Mouse (Mus musculus) MEL (cell line): Measurements from ENCODE around the gene Kcnj6. TPM values are rescaled to one million over a fixed set of nuclear protein-coding genes. Genes with fewer than 3 reads are reported as not detected.

Experiments used
- DNase-seq: peaks from one replicate; pipeline ENCODE4 v3.0.0; 2011; ENCODE audit warnings: low read depth, low spot score
- H3K27ac ChIP-seq: 2 replicates; pipeline ENCODE4 v1.5.1; 2012; ENCODE audit warnings: low read depth, mild to moderate bottlenecking, control low read depth, low read length, moderate library complexity; ENCODE audit not compliant: control insufficient read depth
- H3K27me3 ChIP-seq, 2 experiments: fragments of 150-350 bp in 1 of 2; sonication (generic) in 1 of 2; 2 replicates each; pipeline ENCODE4 v1.6.1; 2012; ENCODE audit warnings: low read length in 2 of 2, mild to moderate bottlenecking in 2 of 2, improper control_type of control experiment in 1 of 2, moderate library complexity in 1 of 2; ENCODE audit not compliant: insufficient read depth in 2 of 2, control insufficient read depth in 1 of 2
- H3K36me3 ChIP-seq, 2 experiments: 2 replicates each; pipeline ENCODE4 v1.6.1; 2012 to 2014; ENCODE audit warnings: low read length in 2 of 2, improper control_type of control experiment in 1 of 2, inconsistent platforms in 1 of 2, mild to moderate bottlenecking in 1 of 2; ENCODE audit not compliant: insufficient read depth in 2 of 2, control insufficient read depth in 1 of 2
- H3K4me1 ChIP-seq, 2 experiments: fragments of 150-350 bp in 1 of 2; sonication (generic) in 1 of 2; 2 replicates each; pipeline ENCODE4 v1.6.1; 2012; ENCODE audit warnings: low read length in 2 of 2, improper control_type of control experiment in 1 of 2, mild to moderate bottlenecking in 1 of 2; ENCODE audit not compliant: insufficient read depth in 2 of 2, control insufficient read depth in 1 of 2
- H3K4me3 ChIP-seq, 2 experiments: fragments of 150-350 bp in 1 of 2; sonication (generic) in 1 of 2; 2 replicates each; pipeline ENCODE4 v1.5.1; 2012; ENCODE audit warnings: low read depth in 2 of 2, low read length in 2 of 2, mild to moderate bottlenecking in 2 of 2, moderate library complexity in 2 of 2, control low read depth in 1 of 2, improper control_type of control experiment in 1 of 2; ENCODE audit not compliant: control insufficient read depth in 1 of 2, insufficient read depth in 1 of 2
- H3K79me2 ChIP-seq: 2 replicates; pipeline ENCODE4 v1.6.1; 2012; ENCODE audit warnings: mild to moderate bottlenecking, low read length, moderate library complexity; ENCODE audit not compliant: control insufficient read depth, poor library complexity, insufficient read depth
- H3K9ac ChIP-seq: 2 replicates; pipeline ENCODE4 v1.6.1; 2012; ENCODE audit warnings: low read depth, mild to moderate bottlenecking, control low read depth, low read length, moderate library complexity; ENCODE audit not compliant: control insufficient read depth, poor library complexity, severe bottlenecking
- H3K9me3 ChIP-seq: fragments of 150-350 bp; sonication (generic); replicated peaks from 2 replicates; pipeline ENCODE4 v1.6.1; 2012; ENCODE audit warnings: mild to moderate bottlenecking, low read length, improper control_type of control experiment, moderate library complexity; ENCODE audit not compliant: insufficient read depth
- E2F4 ChIP-seq: IDR thresholded peaks from 2 replicates; pipeline ENCODE4 v1.6.1; 2011; ENCODE audit warnings: low read depth, low read length, improper control_type of control experiment, borderline replicate concordance
- ELF1 ChIP-seq: IDR thresholded peaks from 2 replicates; pipeline ENCODE4 v1.6.1; 2014; ENCODE audit warnings: low read depth, mild to moderate bottlenecking, inconsistent platforms, low read length, improper control_type of control experiment, moderate library complexity
- GATA1 ChIP-seq: IDR thresholded peaks from 2 replicates; pipeline ENCODE4 v1.6.1; 2011; ENCODE audit warnings: low read depth, low read length, improper control_type of control experiment
- HCFC1 ChIP-seq: IDR thresholded peaks from 2 replicates; pipeline ENCODE4 v1.6.1; 2012; ENCODE audit warnings: low read depth, mild to moderate bottlenecking, inconsistent platforms, low read length, improper control_type of control experiment, moderate library complexity
- JUND ChIP-seq: IDR thresholded peaks from 2 replicates; pipeline ENCODE4 v1.6.1; 2011; ENCODE audit warnings: low read depth, mild to moderate bottlenecking, improper control_type of control experiment, low read length
- MAZ ChIP-seq: IDR thresholded peaks from 2 replicates; pipeline ENCODE4 v1.6.1; 2012; ENCODE audit warnings: low read depth, mild to moderate bottlenecking, inconsistent platforms, low read length, improper control_type of control experiment
- MYB ChIP-seq: IDR thresholded peaks from 2 replicates; pipeline ENCODE4 v1.6.1; 2011; ENCODE audit warnings: mild to moderate bottlenecking, low read depth, low read length, improper control_type of control experiment
- NRF1 ChIP-seq: IDR thresholded peaks from 2 replicates; pipeline ENCODE4 v1.6.1; 2014; ENCODE audit warnings: low read depth, mild to moderate bottlenecking, inconsistent platforms, low read length, improper control_type of control experiment, moderate library complexity; ENCODE audit not compliant: poor library complexity, insufficient read depth, severe bottlenecking
- RAD21 ChIP-seq: IDR thresholded peaks from 2 replicates; pipeline ENCODE4 v1.6.1; 2011; ENCODE audit warnings: mild to moderate bottlenecking, low read depth, low read length, improper control_type of control experiment
- SMC3 ChIP-seq: IDR thresholded peaks from 2 replicates; pipeline ENCODE4 v1.6.1; 2011; ENCODE audit warnings: low read depth, low read length, improper control_type of control experiment
- TBP ChIP-seq: IDR thresholded peaks from 2 replicates; pipeline ENCODE4 v1.8.0; 2011; ENCODE audit warnings: low read depth, low read length, improper control_type of control experiment
- TCF12 ChIP-seq: IDR thresholded peaks from 2 replicates; pipeline ENCODE4 v1.6.1; 2014; ENCODE audit warnings: low read depth, mild to moderate bottlenecking, inconsistent platforms, low read length, improper control_type of control experiment, moderate library complexity
- UBTF ChIP-seq: IDR thresholded peaks from 2 replicates; pipeline ENCODE4 v1.6.1; 2012; ENCODE audit warnings: low read depth, mild to moderate bottlenecking, inconsistent platforms, low read length, improper control_type of control experiment, moderate library complexity, borderline replicate concordance; ENCODE audit not compliant: insufficient read depth
- USF2 ChIP-seq, 2 experiments: IDR thresholded peaks; 2 replicates each; pipeline ENCODE4 v1.6.1; 2011 to 2012; ENCODE audit warnings: improper control_type of control experiment in 2 of 2, low read length in 2 of 2, borderline replicate concordance in 1 of 2, inconsistent platforms in 1 of 2, low read depth in 1 of 2, mild to moderate bottlenecking in 1 of 2; ENCODE audit not compliant: insufficient read depth in 1 of 2
- ZC3H11A ChIP-seq: IDR thresholded peaks from 2 replicates; pipeline ENCODE4 v1.6.1; 2012; ENCODE audit warnings: low read depth, mild to moderate bottlenecking, inconsistent platforms, low read length, improper control_type of control experiment
- ZNF384 ChIP-seq: IDR thresholded peaks from 2 replicates; pipeline ENCODE4 v1.6.1; 2012; ENCODE audit warnings: low read depth, mild to moderate bottlenecking, inconsistent platforms, low read length, improper control_type of control experiment
- polyA plus RNA-seq, 2 experiments: library from polyadenylated mRNA; stranded (reverse) in 1 of 2; unstranded in 1 of 2; fragments of >175 nt in 1 of 2; fragments of >200 nt in 1 of 2; gene quantifications; 2 replicates each; pipeline versions ENCODE4 v1.2.1 to v1.2.4; 2012; ENCODE audit warnings: low replicate concordance in 2 of 2, low read depth in 1 of 2; ENCODE audit not compliant: insufficient read length in 2 of 2, insufficient read depth in 1 of 2, missing spikeins in 1 of 2
- total RNA-seq: library from RNA; depleted of rRNA; stranded (reverse); fragments of 300-350 nt; gene quantifications from 2 replicates; pipeline ENCODE4 v1.2.3, GENCODE M21; 2012

The Kcnj6 gene
- total and polyA plus RNA-seq, 3 experiments: not detected

DNA sequence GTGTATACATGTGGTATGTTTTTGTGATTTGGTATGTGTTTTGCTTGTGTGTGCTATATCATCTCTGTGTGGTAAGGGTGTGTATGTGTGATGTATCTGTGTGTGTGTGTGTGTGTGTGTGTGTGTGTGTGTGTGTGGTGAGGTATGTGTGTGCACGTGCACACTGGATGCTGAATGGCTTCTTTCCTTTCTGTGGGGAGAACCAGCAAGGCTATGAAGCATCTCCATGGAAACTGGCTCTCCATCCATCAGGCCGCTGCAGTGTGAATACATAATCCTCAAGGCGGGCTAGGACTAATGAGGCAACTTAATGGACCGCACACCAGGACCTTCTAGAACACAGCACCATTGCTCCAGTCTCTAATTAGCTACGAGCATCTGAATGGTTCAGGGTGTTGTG, 78.3 kb downstream of the Kcnj6 start:
- Histone ChIP-seq H3K4me3 (no peak overlapping the region), H3K9ac (no peak overlapping the region), H3K27me3 (no peaks in the 10 kb centered on the region), H3K9me3 (no peaks in the 10 kb centered on the region), H3K79me2 (no peaks in the 10 kb centered on the region), H3K36me3 (no peaks in the 10 kb centered on the region), H3K4me1 (no peaks in the 10 kb centered on the region), H3K27ac (no peak overlapping the region)
- no peak for DNase-seq
- TF ChIP-seq NRF1: no peak

GRCm38 (mm10) chr16:94906026-94906425, 91.5 kb downstream of the Kcnj6 start:
- H3K9me3 ChIP-seq: no peaks in the 10 kb centered on the region
- DNase-seq: no peak
- no peak overlapping the region for H3K27ac ChIP-seq
- TF ChIP-seq MAZ: no peak
- no peak for TF ChIP-seq TBP
- no peak for TF ChIP-seq RAD21
- no peak for TF ChIP-seq ZC3H11A
- no peak for TF ChIP-seq UBTF
- no peak for TF ChIP-seq E2F4
- TF ChIP-seq JUND: no peak
- TF ChIP-seq ZNF384: no peak
- no peak for TF ChIP-seq SMC3
- TF ChIP-seq ELF1: no peak
- TF ChIP-seq GATA1: no peak
- TF ChIP-seq TCF12: no peak
- TF ChIP-seq USF2 (IDR thresholded peaks at IDR 0.05; ENCODE audit: borderline replicate concordance in 1 of 2, insufficient read depth in 1 of 2, low read depth in 1 of 2, low read length in 2 of 2): no peak
- no peak for TF ChIP-seq HCFC1
- no peak for TF ChIP-seq MYB
- TF ChIP-seq NRF1: no peak
- TF ChIP-seq, all 39 proteins: peak for 0
- Histone ChIP-seq H3K4me3 (no peak overlapping the region), H3K4me1 (no peaks in the 10 kb centered on the region), H3K36me3 (no peaks in the 10 kb centered on the region), H3K27me3 (no peaks in the 10 kb centered on the region), H3K9ac (no peak overlapping the region), H3K79me2 (no peaks in the 10 kb centered on the region)
